Mouse (Mus musculus) layer of hippocampus, adult 8-10 months (tissue): ENCODE measurements around the gene Map4k1. TPM values are rescaled to one million over a fixed set of nuclear protein-coding genes. Genes with fewer than 3 reads are reported as not detected.
A peak's percentile ranks its signal among the peaks of the same experiment; 100 is the strongest.

Experiments
- DNase-seq, 2 experiments: peaks; one replicate each; pipeline ENCODE4 v3.0.0; 2022; ENCODE audit warnings: low spot score in 2 of 2
- total RNA-seq, 4 experiments: library from RNA; stranded (reverse); gene quantifications; 2 replicates each; pipeline ENCODE4 v1.2.4; 2022

The Map4k1 gene
- total RNA-seq, 4 experiments from 2014 or later, result 1.3 to 3.5 (median 1.7) TPM

GRCm38 (mm10) chr7:29025566-29025965 is 43.7 kb downstream of the Map4k1 start:
- no peak for DNase-seq

GRCm38 (mm10) chr7:29026195-29026594 is 44.3 kb downstream of the Map4k1 start:
- no peak for DNase-seq

GRCm38 (mm10) chr7:29026811-29027210 is 45.0 kb downstream of the Map4k1 start:
- no peak for DNase-seq

GRCm38 (mm10) chr7:29028761-29029160 is 46.9 kb downstream of the Map4k1 start:
- no peak for DNase-seq

- DNase-seq, result no peak
These were observed 48.1 kb downstream of the Map4k1 start for GRCm38 (mm10) chr7:29029690-29030656.

GRCm38 (mm10) chr7:29031641-29032040 is 49.8 kb downstream of the Map4k1 start:
- DNase-seq, result no peak

- no peak for DNase-seq
These were observed 50.8 kb downstream of the Map4k1 start for GRCm38 (mm10) chr7:29032685-29033084.

- no peak for DNase-seq
These were observed 55.4 kb downstream of the Map4k1 start for GRCm38 (mm10) chr7:29037261-29037660.

GRCm38 (mm10) chr7:29039604-29039984 is 57.7 kb downstream of the Map4k1 start:
- DNase-seq, result peak; percentile 82 to 93

GRCm38 (mm10) chr7:29039985-29040661 is 58.3 kb downstream of the Map4k1 start:
- DNase-seq, result no peak

- no peak for DNase-seq
These were observed 59.3 kb downstream of the Map4k1 start for GRCm38 (mm10) chr7:29041194-29041593.

GRCm38 (mm10) chr7:29043016-29043673 is 61.3 kb downstream of the Map4k1 start:
- peak in 1 of 2 experiments; percentile 47 for DNase-seq

GRCm38 (mm10) chr7:29043674-29044057 is 61.8 kb downstream of the Map4k1 start:
- DNase-seq, result no peak

- DNase-seq, result no peak
These were observed 62.5 kb downstream of the Map4k1 start for GRCm38 (mm10) chr7:29044302-29044701.

GRCm38 (mm10) chr7:29046533-29046932 is 64.7 kb downstream of the Map4k1 start:
- no peak for DNase-seq

- DNase-seq, result no peak
These were observed 66.2 kb downstream of the Map4k1 start for GRCm38 (mm10) chr7:29048070-29048469.

GRCm38 (mm10) chr7:29048615-29049014 is 66.8 kb downstream of the Map4k1 start:
- DNase-seq, result no peak

GRCm38 (mm10) chr7:29050797-29051196 is 68.9 kb downstream of the Map4k1 start:
- DNase-seq, result peak in 1 of 2 experiments; percentile 43

GRCm38 (mm10) chr7:29052821-29053220 is 71.0 kb downstream of the Map4k1 start:
- DNase-seq, result no peak
